Mouse (Mus musculus) embryonic facial prominence, embryonic 11.5 days (tissue): ENCODE measurements at regions not wholly inside any gene's neighbourhood (a gene's known extent, or its start where the extent isn't known, plus 50 kb on each side); places are given as distances from the start of the nearest gene placed in this dataset.
A peak's percentile ranks its signal among the peaks of the same experiment; 100 is the strongest.
"Not testable (repeated sequence)": the region's sequence is repeated elsewhere in the genome, so short reads cannot be mapped to it uniquely, and the experiment has no call there.

ENCODE experiments used
- ATAC-seq: fragments of 200-750 bp; cut with Nextera tagmentation; replicated peaks from 2 replicates; pipeline ENCODE4 v1.8.0; 2017; ENCODE audit warnings: low read depth; ENCODE audit not compliant: insufficient number of reproducible peaks, low FRiP score, low TSS enrichment
- DNase-seq: peaks from one replicate; pipeline ENCODE4 v3.0.0-alpha.2; 2015; ENCODE audit warnings: low spot score
- H3K27ac ChIP-seq: fragments of 300-500 bp; sonication (generic); replicated peaks from 2 replicates; pipeline ENCODE4 v1.5.1; 2014; ENCODE audit warnings: mild to moderate bottlenecking, low read depth, low read length, control low read depth
- H3K27me3 ChIP-seq: fragments of 300-500 bp; sonication (generic); 2 replicates; pipeline ENCODE4 v1.6.1; 2014; ENCODE audit warnings: mild to moderate bottlenecking, low read length, moderate library complexity, mixed read lengths; ENCODE audit not compliant: control insufficient read depth, insufficient read depth
- H3K36me3 ChIP-seq: fragments of 300-500 bp; sonication (generic); replicated peaks from 2 replicates; pipeline ENCODE4 v1.6.1; 2014; ENCODE audit warnings: low read depth, mild to moderate bottlenecking, low read length, moderate library complexity, mixed read lengths; ENCODE audit not compliant: control insufficient read depth, insufficient read depth
- H3K4me1 ChIP-seq: fragments of 300-500 bp; sonication (generic); 2 replicates; pipeline ENCODE4 v1.6.1; 2014; ENCODE audit warnings: low read length, mixed read lengths; ENCODE audit not compliant: control insufficient read depth, insufficient read depth
- H3K4me2 ChIP-seq: fragments of 300-500 bp; sonication (generic); 2 replicates; pipeline ENCODE4 v1.6.1; 2014; ENCODE audit warnings: low read depth, mild to moderate bottlenecking, control low read depth, low read length, moderate library complexity
- H3K4me3 ChIP-seq: fragments of 300-500 bp; sonication (generic); 2 replicates; pipeline ENCODE4 v1.5.1; 2014; ENCODE audit warnings: low read depth, low read length, control low read depth
- H3K9ac ChIP-seq: fragments of 300-500 bp; sonication (generic); replicated peaks from 2 replicates; pipeline ENCODE4 v1.6.1; 2014; ENCODE audit warnings: mild to moderate bottlenecking, control low read depth, low read length
- H3K9me3 ChIP-seq: fragments of 300-500 bp; sonication (generic); replicated peaks from 2 replicates; pipeline ENCODE4 v1.6.1; 2016; ENCODE audit warnings: mild to moderate bottlenecking, low read length, inconsistent platforms, mixed read lengths; ENCODE audit not compliant: control insufficient read depth
- WGBS: fragments of 180-500 bp; shearing (Covaris S2); extraction: QIAGEN DNeasy Blood & Tissue Kit; methylation state at CpG from one replicate; pipeline ENCODE4 v1.1.7; 2014; 5-methylcytosine and 5-hydroxymethylcytosine counted together

DNA sequence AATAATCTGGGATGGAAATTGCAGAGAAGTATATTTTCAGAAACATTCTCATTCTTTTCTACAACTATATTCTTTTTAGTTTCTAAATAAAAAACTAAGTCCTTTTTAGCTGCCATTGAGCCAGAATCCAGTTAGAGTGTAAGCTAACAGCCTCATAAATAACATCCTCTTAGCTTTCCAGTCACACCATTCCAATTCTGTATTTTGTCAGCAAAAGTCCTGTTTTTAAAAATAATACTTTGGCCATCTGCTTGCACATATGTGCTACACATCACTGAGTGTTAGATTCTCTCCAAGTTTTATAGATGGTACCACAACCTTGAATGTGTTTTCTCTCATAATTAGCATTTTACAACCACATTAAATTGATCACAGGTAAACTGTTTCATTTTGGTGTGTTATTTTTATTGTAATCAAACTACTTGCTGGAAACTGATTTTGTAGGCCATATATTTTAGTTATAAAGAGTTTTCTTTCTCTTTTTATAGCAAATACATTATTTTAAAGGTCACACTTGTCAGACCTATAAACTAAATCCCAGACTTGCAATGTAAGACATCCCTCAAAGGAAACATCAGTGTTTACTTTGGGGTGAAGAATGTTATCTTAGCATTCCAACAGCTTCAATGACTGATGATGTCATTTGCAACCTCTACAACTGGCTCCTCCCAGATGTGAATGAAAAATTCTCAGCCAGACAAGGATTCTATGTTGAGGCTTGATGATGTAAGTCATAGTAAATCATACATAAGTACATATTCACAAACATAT lies 1878.9 kb upstream of the Flrt2 start:
- H3K36me3 ChIP-seq = no peaks in the 10 kb centered on the region
- no peak for ATAC-seq
- DNase-seq = no peak
- H3K4me3 ChIP-seq = no peak overlapping the region
- no peaks in the 10 kb centered on the region for H3K4me1 ChIP-seq
- H3K27ac ChIP-seq = no peak overlapping the region
- H3K9ac ChIP-seq = no peak overlapping the region
- no peaks in the 10 kb centered on the region for H3K9me3 ChIP-seq
- H3K27me3 ChIP-seq = no peaks in the 10 kb centered on the region
- H3K4me2 ChIP-seq = no peak overlapping the region

DNA sequence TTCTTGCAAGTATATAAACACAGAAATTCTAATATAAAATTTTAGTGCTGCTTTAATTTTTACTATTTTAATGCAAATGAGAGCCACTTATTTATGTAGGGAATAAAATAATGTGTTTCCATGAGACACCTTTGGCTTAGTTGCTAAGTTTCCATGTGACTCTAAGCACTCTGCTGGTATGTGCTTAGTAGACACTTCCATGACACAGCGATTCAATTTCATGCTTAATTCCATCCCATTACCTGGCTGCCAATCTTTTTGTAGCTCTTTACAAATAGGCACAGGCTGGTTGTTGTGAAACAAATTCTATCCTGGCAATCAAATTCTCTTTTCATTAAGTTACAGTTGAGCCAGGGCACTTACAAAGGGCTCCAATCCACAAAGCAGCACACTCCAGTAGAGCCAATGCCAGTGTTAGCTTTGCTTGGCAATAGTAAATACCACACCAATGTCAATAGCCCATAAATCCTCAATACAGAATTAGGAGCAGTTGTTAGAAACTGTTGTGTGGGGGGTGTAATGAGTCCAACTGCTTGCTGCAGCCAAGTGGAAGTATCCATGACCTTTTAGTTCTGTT lies 1841.0 kb upstream of the Flrt2 start:
- Histone ChIP-seq H3K36me3 (no peaks in the 10 kb centered on the region), H3K9me3 (no peaks in the 10 kb centered on the region), H3K4me1 (no peaks in the 10 kb centered on the region), H3K27ac (no peak overlapping the region), H3K27me3 (no peaks in the 10 kb centered on the region), H3K4me3 (no peak overlapping the region), H3K9ac (no peak overlapping the region), H3K4me2 (no peak overlapping the region)
- 54% methylated on average over 1 of the region's 1 CpGs for WGBS
- DNase-seq = no peak
- ATAC-seq = no peak

DNA sequence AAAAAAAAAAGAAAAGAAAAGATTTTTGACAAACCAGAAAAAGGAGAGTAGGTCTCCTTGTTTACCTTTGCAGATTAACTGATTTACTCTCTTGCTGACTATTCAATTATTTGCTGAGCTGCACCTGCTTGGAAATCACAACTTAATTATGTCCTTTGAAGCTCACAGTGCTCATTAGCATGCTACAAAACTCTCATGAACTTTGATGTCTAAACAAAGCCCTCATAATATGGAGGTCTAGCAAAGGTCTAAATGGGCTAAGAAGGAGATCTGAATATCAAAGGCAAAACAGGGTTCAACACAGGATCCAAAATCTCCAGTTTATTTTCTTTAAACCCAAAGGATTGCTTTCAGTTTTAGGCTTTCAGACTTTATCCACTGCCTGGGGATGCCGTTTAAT lies 1840.4 kb upstream of the Flrt2 start:
- WGBS = 54% methylated on average over 1 of the region's 1 CpGs
- ATAC-seq (no peak), DNase-seq (no peak)
- Histone ChIP-seq H3K9me3 (no peaks in the 10 kb centered on the region), H3K36me3 (no peaks in the 10 kb centered on the region), H3K27ac (no peak overlapping the region), H3K9ac (no peak overlapping the region), H3K4me2 (no peak overlapping the region), H3K27me3 (no peaks in the 10 kb centered on the region), H3K4me3 (no peak overlapping the region), H3K4me1 (no peaks in the 10 kb centered on the region)

- DNase-seq (no peak), ATAC-seq (no peak)
Observed at GRCm38 (mm10) chr12:93885946-93886345, 1806.1 kb upstream of the Flrt2 start.

DNA sequence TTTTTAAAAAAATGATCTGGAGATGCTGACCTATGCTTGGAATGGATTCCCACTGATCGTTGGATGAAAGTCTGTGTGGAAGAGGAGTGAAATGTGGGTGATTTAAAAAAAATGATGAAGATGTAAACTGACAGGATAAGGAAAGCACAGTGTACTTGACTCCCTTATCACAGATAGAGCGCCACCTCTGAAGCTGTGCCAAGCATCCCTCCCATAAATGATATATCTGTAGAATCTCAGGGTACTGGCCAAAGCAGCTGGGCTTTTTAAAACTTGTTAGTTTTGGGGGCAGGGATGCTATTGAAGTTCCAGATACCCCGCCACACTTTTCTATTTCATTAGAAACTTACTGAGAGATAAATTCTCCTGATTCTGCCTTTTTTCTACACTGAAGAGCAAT lies 1801.9 kb upstream of the Flrt2 start:
- H3K9ac ChIP-seq = no peak overlapping the region
- WGBS = 88% methylated on average over 3 of the region's 3 CpGs
- H3K9me3 ChIP-seq = no peaks in the 10 kb centered on the region
- H3K36me3 ChIP-seq = no peaks in the 10 kb centered on the region
- H3K4me3 ChIP-seq = no peak overlapping the region
- no peak for ATAC-seq
- H3K4me1 ChIP-seq = no peaks in the 10 kb centered on the region
- H3K4me2 ChIP-seq = no peak overlapping the region
- H3K27ac ChIP-seq = no peak overlapping the region
- no peaks in the 10 kb centered on the region for H3K27me3 ChIP-seq
- DNase-seq = no peak

More at GRCm38 (mm10) chr12:93885946-93886345, 1806.1 kb upstream of the Flrt2 start:
- H3K4me1 ChIP-seq = no peaks in the 10 kb centered on the region
- H3K4me3 ChIP-seq = no peak overlapping the region
- no peaks in the 10 kb centered on the region for H3K27me3 ChIP-seq
- no peak overlapping the region for H3K9ac ChIP-seq
- H3K9me3 ChIP-seq = no peaks in the 10 kb centered on the region
- 64% methylated on average over 2 of the region's 2 CpGs for WGBS
- no peak overlapping the region for H3K4me2 ChIP-seq
- H3K36me3 ChIP-seq = no peaks in the 10 kb centered on the region
- no peak overlapping the region for H3K27ac ChIP-seq

DNA sequence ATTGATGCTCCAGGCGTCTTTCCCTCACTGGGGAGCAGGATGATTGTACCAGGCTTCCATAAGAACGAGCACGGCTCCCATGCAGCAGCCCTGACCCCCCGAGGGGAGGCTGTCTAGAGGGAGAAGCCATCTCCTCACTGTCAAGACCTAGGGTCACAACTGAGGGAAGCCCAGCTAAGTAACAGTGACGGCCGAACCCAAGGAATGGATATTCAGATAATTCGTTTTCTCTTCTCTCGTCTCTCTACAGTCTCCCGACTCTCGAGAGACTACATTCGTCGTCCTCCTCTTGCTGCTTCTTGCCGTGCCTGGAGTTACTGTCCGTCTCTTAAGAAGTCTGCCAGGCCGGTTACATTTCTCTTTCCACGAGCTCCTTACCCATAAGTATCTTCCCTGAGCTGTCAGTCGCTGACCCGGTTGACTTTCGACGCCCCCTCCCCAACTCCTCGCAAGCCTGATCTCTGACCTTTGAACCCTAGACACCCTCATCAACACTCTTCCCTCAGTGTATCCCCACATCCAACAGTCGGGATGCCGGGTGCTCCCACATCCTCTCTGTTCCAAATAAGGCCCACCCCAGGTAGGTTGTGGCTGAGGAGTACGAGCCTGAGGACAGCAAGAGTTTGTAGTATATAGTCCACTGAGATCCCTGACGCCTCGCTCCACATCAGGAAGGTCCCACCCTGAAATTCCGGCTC lies 1763.3 kb upstream of the Flrt2 start:
- H3K27me3 ChIP-seq, H3K4me2 ChIP-seq, H3K4me1 ChIP-seq, H3K27ac ChIP-seq, H3K36me3 ChIP-seq, H3K9me3 ChIP-seq, DNase-seq, H3K4me3 ChIP-seq, H3K9ac ChIP-seq: not testable (repeated sequence)
- ATAC-seq = peak; percentile 83
- 100% methylated on average over 1 of the region's 27 CpGs for WGBS

DNA sequence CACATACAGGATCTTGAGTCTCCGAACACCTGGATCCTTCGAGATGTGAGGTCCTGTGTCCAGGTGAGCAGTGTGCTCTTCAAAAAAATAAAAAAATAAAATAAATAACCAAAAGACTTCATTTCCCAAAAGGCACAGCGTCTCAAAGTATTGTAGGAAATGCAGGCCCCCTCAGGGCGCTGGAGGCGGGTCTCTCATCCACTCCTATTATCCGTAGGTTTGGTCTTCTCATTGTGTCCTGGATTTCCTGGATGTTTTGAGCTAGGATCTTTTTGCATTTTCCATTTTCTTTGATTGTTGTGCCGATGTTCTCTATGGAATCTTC lies 1762.8 kb upstream of the Flrt2 start:
- H3K4me3 ChIP-seq, H3K36me3 ChIP-seq, H3K27ac ChIP-seq, H3K27me3 ChIP-seq, DNase-seq, H3K4me1 ChIP-seq, H3K9me3 ChIP-seq, H3K4me2 ChIP-seq, H3K9ac ChIP-seq, ATAC-seq: not testable (repeated sequence)
- WGBS = 92% methylated on average over 4 of the region's 7 CpGs

DNA sequence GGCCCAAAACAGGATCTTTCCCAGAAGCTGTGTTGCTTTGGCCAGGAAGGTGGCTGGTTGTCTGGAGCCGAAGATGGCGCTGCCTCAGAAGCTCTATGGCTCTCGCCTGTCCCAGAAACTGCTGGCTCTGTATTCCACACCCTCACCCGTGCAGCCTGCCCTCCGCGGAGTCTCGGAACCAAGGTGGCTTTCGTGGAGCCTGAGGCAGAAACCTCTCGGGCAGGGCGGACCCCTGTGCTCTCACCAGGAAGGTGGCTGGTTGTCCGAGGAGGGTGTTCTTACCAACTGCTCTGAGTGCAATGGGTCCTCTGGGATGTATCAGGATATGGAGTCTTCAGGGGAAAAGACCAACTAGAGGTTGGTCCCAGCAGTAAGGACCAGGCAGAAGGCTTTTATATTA lies 1761.8 kb upstream of the Flrt2 start:
- H3K36me3 ChIP-seq, H3K9me3 ChIP-seq, H3K4me2 ChIP-seq, DNase-seq, H3K4me3 ChIP-seq, H3K4me1 ChIP-seq, H3K9ac ChIP-seq, H3K27ac ChIP-seq, ATAC-seq, H3K27me3 ChIP-seq: not testable (repeated sequence)
- WGBS = 91% methylated on average over 11 of the region's 11 CpGs
